Mouse (Mus musculus): ENCODE measurements around the gene Rnf41.

Gene Rnf41

GRCm38 (mm10) chr10:128429052-128429451 is 17.6 kb downstream of the Rnf41 start:
- no peak for ATAC-seq (ENCODE audit: low TSS enrichment)

GRCm38 (mm10) chr10:128429454-128429853 is 18.0 kb downstream of the Rnf41 start:
- no peak for ATAC-seq (ENCODE audit: low TSS enrichment)

DNA sequence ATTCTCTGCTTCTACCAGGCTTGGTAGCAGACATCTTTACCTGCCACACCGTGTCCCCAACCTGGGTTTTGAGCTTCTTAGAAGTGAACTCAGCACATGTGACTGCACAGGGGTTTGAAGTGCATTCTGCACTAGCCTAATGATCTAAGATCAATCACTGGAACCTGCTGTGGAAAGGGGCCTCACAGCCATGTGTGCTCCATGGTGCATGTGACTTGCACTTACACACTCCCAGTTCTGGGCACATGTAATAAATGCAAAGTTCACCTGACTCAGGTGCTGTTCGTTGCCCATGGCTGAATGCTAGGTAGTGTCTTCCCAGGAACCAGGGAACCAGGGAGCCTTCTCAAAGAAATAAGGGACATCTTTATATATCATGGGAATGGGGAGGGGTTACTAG is 22.0 kb downstream of the Rnf41 start:
- ATAC-seq (ENCODE audit: low TSS enrichment) = no peak

- ATAC-seq (ENCODE audit: low TSS enrichment) = no peak
These were observed 23.2 kb downstream of the Rnf41 start for GRCm38 (mm10) chr10:128434681-128435080.

- no peak for ATAC-seq (ENCODE audit: low TSS enrichment)
These were observed 23.8 kb downstream of the Rnf41 start for GRCm38 (mm10) chr10:128435186-128435823.

- ATAC-seq (ENCODE audit: low TSS enrichment) = no peak
These were observed 24.4 kb downstream of the Rnf41 start for GRCm38 (mm10) chr10:128435873-128436272.

DNA sequence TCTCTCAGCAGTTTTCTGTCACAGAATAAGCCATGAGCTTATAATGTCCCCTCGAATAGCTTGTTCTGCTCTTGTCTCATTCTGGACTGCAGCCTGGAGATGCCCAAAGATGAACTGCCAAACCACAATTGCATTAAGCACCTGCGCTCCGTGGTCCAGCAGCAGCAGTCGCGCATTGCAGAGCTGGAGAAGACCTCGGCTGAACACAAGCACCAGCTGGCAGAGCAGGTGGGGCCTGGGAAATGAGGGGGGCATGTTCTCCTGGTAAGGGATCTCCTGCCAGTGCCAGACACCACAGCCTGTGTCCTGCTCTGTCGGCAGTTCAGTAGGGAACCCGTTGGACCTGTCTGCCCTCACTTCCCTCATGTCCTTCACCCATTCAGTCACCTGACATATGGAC is 24.9 kb downstream of the Rnf41 start:
- no peak for ATAC-seq (ENCODE audit: low TSS enrichment)

DNA sequence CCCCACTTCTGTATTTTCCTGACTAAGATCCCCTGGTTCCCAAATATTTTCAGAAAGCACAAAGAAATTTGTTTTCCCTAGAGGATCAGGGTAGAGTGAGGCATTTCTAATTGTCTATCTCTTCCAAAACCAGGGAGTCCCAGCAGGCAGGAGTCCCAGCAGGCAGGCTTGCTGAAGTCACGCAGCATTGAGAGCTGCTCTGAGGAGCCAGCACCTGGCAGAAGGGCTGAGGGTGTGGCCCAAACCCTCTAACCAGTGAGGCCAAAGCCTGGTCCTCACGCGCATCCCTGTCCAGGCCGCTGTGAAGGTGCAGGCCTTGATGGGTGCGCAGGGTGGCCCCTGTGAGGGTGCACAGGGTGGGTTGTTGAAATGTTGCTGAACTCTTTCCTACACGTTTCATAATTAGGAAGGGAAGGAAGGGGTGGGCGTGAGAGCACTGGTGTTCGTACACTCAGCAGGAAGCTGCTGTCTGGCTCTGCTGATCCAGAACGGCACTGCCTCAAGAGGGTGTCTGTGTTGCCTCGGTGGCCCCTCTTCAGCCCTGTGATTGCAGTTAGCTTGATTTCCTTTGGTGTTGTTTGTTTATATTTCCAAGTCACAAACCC is 27.3 kb downstream of the Rnf41 start:
- ATAC-seq (ENCODE audit: low TSS enrichment) = peak; percentile 64; the same call in 1 of the 2 replicates

GRCm38 (mm10) chr10:128440407-128440806 is 28.9 kb downstream of the Rnf41 start:
- ATAC-seq (ENCODE audit: low TSS enrichment) = peak; percentile 22; the same call in 1 of the 2 replicates

GRCm38 (mm10) chr10:128441324-128442119 is 30.1 kb downstream of the Rnf41 start:
- ATAC-seq (ENCODE audit: low TSS enrichment) = no peak

GRCm38 (mm10) chr10:128442718-128443117 is 31.3 kb downstream of the Rnf41 start:
- ATAC-seq (ENCODE audit: low TSS enrichment) = no peak

- no peak for ATAC-seq (ENCODE audit: low TSS enrichment)
These were observed 32.9 kb downstream of the Rnf41 start for GRCm38 (mm10) chr10:128444354-128444753.

DNA sequence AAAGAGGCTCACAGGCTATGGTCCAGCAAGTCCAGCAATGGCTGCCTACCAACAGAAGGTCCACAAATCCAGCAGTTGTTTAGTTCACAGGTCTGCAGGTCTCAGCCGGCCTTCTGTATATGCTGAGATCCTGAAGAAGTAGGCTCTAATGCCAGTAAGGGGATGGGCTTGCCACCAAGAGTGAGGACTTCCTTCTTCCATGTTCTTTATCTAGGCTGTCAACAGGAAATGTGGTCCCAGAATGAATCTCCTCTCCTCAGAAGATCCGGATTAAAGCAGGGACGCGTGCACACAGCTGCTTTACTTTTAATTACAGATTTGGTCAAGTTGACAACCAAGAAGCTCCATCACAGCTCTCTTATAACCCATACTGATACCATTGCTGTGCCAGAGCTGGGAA is 34.0 kb downstream of the Rnf41 start:
- no peak for ATAC-seq (ENCODE audit: low TSS enrichment)

DNA sequence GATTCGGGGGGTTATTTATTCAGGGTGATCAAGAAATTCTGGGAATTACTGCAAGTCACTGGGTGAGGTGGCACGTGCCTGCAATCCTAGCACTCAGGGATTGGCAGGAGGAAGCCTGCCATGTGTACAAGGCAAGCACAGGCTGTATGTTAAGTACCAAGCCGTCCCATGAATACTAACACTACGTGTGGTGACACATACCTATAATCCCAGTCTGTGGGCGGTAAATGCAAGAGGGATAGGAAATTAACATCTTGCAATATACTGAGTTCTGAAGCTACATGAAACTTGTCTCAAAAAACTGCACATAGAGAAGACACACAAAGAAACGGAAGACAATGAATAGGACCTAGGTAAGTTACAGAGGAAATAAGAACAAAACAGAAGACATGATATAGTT is 39.6 kb downstream of the Rnf41 start:
- no peak for ATAC-seq (ENCODE audit: low TSS enrichment)

GRCm38 (mm10) chr10:128454471-128454870 is 43.0 kb downstream of the Rnf41 start:
- no peak for ATAC-seq (ENCODE audit: low TSS enrichment)

- 0 out of 2 replicates have a peak, but pooled peaks have one; percentile 5 for ATAC-seq (ENCODE audit: low TSS enrichment)
These were observed 43.8 kb downstream of the Rnf41 start for GRCm38 (mm10) chr10:128455280-128455679.

- no peak for ATAC-seq (ENCODE audit: low TSS enrichment)
These were observed 46.2 kb downstream of the Rnf41 start for GRCm38 (mm10) chr10:128457676-128458075.

DNA sequence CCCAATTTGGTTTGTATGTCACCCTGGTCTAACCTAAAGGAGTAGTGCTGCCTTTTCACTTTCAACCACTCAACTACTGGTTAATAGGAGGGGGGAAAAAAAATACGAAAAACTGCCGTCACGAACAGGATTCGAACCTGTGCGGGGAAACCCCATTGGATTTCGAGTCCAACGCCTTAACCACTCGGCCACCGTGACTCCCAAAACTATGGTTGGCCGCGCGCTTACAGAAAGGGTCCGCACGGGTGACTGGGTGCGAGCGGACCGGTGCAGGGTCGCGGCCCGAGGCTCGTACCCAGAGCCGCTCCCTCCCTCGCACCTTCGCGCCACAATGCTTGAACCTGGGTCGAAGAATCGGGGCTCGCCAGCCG is 46.9 kb downstream of the Rnf41 start:
- ATAC-seq (ENCODE audit: low TSS enrichment) = peak; percentile 39

GRCm38 (mm10) chr10:128458719-128459408 is 47.4 kb downstream of the Rnf41 start, which contains the start of gene Smarcc2:
Gene Smarcc2 (plus strand): TSS chr10:128459248.
- ATAC-seq (ENCODE audit: low TSS enrichment) = peak; percentile 67

DNA sequence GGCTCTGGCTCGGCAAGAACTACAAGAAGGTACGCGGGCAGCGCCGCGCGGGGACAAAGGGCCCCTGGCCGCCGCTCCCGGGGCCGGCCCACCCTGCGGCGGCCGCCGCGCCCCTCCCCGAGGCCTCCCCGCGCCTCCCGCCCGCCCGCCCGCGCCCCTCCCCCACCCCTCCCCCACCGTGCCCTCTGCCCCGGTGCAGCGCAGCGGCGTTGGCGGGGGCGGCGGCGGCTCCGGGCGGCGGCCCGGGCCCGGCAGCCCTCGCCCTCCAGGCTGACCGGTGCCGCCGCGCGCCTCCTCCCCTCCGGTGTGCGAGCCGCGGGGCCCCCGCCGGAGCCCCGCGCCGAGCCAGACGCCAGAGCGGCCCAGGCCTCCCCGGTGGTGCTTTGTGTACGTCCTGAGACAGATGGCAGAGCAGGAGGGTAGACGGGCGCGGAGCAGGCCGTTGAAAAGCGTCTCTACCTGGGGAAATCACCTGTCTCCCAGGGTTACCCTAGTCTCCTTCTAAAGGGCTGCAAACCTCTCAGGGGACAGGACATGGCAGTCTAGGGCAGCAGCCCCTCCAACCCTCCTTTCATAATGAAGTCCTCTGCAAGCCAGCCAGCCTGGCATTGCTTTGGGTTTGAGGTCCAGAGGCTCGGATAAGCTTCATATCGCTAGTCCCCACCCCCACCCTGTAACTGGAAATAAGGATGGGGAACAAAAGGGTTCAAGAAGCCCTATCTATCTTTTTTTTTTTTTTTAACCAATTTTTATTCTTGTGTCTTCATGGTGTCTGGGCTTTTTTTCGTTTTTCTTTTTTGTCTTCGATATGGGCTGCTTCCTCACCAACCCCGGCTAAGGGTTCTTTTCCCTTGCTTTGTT is 48.2 kb downstream of the Rnf41 start:
- ATAC-seq (ENCODE audit: low TSS enrichment) = peak; percentile 24; the same call in 1 of the 2 replicates

DNA sequence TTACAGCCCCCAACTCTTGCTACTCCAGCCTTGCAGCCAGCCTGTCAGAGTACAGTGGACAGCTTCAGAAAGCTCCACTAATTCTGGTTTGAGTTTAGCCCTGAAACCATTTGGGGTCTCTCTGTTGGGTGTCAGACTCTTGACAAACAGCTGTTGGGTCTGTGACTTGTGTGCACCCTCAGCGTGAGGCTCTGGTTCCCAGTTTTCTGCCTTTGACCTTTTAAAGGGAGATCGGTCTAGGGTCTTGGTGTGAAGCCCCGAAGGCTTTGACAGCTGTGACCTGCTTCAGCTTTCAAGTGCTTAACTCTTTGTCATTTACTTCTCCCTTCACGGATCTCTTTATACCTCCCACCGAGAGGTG is 48.8 kb downstream of the Rnf41 start:
- no peak for ATAC-seq (ENCODE audit: low TSS enrichment)
